Mouse (Mus musculus) spleen, postnatal 14 days (tissue): ENCODE data around the gene Usp12.

ENCODE experiments used
- DNase-seq, 2 experiments: peaks; one replicate each; pipeline ENCODE4 v3.0.0; 2021 to 2022; ENCODE audit warnings: low spot score in 2 of 2

Gene Usp12

DNA sequence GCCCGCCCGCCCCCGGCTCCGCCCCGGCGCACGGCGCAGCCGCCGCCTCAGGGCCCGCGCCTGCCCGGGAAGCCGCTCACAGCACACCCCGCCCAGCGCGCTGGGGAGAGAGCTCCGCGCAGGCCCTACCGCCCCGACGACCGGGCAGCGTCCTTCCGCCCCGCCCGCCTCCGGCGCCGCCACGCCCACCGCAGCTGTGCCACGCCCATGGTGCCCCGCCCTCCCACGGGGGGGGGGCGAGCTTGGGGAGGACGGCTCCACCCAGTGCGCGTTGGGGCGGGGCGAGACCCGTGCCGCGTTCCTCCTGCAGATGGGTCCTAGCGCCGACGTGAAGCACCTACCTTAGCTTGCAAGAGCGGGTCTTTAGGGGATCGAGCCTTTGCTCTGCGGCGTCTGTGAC lies at the start of gene Usp12:
Gene Usp12 (minus strand): TSS at position 154 of the 400 bp plus-strand sequence.
- peak; percentile 98 to 99 for DNase-seq

DNA sequence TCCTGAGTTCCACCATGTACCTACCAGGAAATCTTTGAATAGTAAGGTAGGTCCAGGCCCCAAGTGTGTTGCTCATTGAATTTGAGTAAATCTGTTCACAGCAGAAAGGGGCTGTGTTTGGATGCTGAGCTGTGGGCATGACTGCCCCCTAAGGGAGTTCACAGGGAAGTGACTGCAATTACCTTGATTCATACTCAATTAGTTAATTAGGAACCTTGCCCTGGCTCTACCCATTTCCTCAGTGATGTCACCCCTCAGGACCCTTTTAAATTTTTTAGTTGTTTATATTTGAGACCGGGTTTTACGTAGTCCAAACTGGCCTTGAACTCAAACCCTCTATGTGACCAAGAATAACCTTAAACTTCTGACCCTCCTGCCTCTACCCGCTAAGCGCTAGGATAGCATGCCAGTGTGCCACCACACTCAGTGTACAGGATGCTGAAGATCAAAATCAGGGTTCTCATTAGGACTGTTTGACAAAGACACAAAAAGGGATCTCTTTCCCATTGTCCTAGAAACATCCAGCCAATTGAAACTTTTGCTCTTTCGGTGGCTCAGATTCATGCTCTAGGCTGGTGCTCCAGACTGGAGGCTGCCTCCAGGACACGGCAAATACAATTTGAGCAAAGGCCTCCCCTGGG lies 49.6 kb upstream of the Usp12 start:
- no peak for DNase-seq

DNA sequence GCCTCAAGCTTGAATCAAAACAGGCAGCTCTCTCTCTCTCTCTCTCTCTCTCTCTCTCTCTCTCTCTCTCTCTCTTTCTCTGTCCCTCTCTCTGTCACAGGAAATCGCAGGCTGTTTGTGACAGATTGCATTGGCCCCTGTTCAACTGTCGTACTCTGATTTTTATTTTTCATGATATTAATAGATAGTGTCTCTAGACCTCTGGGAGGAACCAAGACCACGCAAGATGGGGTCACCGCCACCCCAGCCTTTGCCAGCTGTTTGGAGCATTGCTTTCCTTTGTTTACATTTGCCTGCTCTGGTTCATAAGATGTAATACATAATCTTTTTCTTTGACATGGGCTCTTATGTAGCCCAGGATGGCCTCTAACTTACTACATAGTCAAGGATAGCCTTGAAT lies 47.2 kb upstream of the Usp12 start:
- DNase-seq, result no peak

DNA sequence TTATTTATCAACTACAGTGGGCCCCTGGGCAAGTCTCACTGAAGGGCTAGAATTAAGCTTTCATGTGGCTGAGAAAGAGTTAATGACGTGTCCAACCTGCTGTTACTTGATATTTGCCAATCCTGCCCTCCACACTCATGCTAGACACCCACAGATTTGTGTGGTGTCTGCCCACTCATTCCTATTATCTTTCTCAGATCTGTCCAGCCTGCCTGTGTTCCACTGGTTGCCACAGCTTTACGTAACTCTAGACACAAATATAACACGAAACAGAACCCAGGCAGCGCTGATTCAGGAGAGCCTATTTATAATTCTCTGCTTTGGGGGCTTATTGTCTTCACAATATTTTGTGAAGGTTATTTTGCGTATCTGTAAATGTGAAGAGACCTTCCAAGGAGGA lies 46.5 kb upstream of the Usp12 start:
- no peak for DNase-seq

DNA sequence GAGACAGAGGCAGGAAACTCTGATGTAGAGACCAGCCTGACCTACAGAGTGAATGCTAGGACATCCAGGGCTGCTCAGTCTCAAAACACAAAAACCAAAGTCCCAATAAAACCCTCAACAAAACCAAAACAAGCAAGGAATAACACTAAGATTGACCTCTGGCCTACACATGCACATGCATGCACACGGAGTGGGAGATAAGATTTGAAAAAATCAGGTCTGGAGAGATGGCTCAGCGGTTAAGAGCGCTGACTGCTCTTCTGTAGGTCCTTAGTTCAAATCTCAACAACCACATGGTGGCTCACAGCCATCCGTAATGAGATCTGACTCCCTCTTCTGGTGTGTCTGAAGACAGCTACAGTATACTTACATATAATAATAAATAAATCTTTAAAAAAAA lies 45.6 kb upstream of the Usp12 start:
- DNase-seq, result no peak

DNA sequence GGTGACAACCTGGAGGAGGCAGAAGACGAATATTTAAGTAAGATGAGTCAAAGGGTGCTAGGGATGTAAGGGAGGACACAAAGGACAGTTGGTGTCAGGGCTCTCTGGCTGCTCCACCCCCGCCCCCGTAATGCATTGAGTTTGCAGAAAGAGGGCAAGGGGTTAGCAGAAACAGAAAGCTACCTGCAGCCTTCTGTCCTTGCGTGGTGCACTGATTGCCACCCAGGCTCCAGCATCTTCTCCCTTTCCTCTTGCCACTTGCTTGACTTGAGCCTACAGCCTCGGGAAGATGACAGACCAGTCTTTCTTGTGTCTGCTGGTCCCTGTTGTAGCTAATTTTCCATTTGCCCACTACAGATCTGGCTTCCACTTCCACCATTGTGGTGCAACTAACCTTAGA lies 45.0 kb upstream of the Usp12 start:
- DNase-seq, result no peak

DNA sequence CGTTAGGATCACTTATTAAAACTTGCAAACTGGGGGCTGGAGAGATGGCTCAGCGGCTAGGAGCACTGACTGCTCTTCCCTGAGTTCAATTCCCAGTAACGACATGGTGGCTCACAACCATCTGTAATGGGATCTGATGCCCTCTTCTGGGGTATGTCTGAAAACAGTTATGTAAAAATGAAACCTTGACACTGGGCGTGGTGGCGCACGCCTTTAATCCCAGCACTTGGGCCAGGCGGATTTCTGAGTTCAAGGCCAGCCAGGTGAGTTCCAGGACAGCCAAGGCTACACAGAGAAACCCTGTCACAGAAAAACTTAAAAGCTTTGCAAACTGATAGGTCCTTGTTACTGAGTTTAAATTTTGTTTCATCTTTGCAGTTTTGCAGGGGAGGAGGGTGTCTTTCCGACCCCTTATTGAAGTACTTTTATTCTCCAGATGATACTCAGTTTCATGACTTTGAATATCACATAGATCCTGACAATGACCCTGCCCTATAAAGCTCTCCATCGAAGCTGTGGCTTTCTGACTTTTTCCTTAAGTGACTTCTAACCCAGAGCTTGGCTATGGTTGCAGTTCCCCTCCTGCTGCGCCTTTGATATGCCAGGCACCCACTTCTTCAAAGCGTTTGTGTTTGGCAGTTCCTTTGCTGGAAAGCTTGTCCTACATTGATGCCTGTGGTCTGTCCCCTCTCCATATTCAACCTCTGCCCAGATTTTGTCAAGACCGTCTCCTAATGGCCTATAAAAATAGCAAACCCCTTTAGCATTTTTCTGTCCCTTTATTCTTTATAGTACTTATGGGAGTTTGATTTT lies 44.2 kb upstream of the Usp12 start:
- no peak for DNase-seq

DNA sequence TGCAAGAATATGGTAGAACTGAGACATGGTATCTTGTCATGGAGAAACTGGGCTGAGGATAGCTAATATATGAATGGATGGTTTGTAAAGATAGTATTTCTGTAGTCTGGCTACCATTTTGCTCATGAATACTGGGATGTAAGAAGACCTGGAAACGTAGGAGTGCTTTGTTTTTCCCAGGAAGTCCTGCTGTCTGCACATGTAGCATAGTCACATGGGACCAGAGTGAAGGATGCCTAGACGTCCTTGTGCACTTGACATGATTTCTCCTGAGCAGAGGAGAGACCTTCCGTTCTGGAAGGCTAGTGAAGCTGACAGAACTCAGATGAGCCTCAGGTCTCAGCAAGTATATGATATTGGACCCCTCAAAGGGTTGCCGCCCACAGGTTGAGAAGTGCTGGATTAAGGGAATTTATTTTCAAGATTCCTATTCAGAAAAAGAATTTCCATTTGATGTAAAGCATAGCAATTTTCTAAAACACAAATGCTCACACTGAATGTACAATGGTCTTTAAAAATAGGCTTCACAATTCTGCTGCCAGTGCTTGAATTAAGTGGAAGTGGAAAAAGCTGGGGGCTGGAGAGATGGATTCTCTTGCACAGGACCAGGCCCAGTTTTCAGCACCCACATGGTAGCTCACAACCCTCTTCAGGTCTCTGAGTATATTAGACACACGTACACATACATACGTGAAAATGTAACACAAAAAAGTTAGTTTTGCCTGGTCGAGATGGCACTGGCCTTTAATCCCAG lies 43.3 kb upstream of the Usp12 start:
- DNase-seq, result no peak

DNA sequence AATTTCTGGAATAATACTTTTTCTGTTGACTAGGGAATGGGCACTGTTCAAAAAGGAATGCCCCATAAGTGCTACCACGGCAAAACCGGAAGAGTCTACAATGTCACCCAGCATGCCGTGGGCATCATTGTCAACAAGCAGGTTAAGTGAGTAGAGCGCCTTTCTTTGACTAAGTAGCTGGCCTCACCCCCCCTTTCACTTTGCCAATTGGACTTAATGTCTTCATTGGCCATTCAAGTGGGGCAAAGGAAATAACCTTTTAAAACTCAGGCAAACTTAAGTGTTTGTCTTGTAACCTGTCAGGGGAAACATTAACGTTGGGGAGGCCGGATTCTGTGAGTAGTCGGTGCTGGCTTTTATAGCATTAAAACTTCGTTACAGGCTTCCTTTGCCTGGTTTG lies 40.2 kb upstream of the Usp12 start:
- DNase-seq, result no peak

DNA sequence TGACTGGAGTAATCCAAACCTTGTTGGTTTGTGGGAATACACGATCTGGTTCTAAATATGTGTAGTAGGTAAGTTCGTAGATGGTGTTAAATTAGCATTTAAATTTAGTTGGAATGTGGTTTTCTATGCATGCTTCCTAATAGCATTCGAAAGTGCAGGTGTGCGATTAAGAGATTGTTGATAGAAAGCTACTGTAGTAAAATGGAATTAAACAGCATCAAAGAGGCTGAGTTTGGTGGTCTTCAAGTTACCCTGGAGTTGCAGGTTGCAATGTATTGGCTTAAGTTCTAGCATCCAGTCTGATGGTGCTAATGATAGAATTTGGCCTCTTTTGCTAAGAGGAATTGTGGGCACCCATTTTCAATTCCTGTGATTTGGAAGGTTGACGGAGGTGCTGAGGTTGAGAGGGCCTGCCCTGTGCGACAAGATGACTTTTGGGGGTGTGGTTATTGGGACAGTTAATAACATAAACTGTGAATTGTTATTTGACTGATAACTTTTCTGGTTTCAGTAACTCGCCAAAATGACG lies 38.9 kb upstream of the Usp12 start:
- DNase-seq, result no peak

DNA sequence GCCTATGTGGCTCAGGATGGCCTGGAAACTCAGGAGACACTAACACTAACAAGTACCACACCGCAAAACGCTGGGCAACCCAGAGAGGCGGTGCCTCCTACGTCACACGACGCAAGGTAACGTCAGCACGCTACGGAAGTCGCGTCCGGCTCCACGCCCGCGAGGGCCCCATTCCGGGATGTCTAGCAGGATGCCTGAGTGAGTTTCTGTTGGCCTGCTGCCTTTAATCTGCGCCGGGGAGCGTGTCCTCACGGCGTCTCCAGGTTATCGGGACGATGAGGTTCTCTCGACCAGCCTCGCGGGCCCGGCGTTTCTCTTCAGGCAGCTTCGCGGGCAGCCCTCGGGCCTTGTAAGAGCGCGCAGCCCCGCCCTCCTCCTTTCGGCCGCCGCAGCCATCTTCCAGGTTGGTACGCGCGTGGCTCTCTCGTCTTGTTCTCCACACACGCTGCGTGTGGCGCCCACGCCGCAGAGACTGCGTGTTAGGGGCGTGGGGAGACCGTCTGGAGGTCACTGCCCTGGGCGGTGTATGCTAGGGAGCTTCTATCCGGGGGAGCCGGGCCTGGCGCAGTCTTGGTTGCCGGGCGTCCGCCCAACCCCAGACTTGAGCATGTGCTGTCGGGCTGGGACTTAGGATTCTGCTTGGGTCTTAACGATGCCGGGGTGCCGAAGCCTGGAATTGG lies 38.1 kb upstream of the Usp12 start, which contains the start of gene Rpl21:
Gene Rpl21 (plus strand): TSS at position 122 of the 680 bp plus-strand sequence.
- DNase-seq, result peak; percentile 82 to 89

DNA sequence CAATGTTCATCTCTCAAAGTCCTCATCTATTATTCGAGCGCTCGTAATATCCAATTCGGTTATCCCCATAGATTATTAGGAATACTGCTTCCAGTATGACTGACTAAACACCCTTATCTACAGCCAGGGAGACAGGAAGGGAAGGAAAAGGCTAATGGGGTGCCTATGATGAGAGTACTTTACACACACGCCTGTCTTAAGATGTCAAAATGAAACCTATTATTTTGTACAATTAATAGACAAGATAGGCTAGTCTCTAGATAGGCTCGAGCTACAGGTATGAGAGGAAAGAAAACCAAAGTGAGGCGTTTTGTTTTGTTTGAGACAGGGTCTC lies 37.6 kb upstream of the Usp12 start:
- no peak for DNase-seq

DNA sequence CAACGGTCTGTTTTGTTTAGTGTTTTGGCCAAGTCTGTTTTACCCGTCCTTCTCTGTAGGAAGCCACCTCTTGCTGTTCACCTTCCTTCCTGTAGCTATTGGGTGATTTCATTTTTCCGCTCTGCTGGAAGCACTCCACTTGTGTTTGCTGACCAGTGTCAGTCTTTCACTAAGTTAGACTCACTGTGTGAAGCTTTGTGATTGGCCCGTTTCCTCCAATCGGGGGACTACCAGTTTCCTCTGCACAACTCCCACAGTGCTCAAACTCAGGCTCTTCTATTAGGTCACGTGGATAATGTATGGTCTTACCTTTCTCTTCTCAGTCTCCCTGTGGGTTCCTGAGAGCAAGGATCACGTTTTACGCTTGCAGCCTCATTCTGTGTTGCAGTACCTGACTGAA lies 34.7 kb upstream of the Usp12 start:
- no peak for DNase-seq

DNA sequence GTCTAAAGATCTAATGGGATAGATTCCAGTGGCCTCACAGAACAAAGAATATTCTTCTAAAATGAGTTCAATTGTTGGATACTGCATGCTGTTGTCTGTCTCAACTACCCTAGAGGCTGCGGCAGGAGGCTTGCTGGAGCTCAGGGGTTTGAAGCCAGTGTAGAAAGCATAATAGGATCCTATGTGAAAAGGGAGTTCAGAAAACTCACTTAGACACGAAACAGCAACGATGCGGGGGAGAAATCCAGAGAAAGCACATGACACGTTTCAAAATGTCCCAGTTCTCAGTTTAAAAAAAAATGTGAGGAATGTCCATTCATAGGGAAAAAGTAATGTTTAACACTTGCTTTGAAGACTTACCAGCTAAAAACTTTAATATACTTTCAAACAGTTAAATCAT lies 28.2 kb upstream of the Usp12 start:
- no peak for DNase-seq

DNA sequence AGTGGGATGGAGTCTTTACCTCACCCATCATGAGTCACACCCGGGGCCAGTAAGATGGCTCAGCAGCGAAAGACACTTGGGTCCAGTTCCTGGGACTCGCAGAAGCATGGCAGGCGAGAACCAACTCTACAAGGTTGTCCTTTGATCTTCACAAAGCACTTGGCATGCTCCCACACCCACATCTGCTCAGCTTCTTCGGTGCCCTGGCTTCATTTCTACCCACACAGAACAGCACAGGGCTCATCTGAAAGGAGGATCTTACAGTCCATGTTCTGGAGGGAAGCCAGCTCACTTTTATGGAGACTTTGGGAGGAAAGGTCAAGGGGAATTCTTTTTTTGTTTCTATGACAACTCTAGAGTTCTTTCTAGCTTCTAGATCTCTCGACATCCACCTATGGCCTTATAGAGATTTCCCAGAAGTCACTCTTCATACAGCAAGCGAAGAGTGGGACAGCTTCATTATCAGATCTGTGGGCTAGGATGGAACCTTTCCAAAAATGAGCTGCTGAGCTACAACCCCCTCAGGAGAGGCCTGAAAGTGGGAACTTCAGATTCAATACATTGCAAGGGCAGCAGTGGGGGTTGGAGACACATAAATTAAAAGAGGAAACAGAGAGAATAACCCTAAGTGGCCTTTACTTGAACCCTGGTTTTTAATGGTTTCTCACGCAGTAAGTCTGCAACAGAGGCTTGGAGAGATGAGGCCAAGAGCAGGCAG lies 24.3 kb upstream of the Usp12 start:
- DNase-seq, result no peak

DNA sequence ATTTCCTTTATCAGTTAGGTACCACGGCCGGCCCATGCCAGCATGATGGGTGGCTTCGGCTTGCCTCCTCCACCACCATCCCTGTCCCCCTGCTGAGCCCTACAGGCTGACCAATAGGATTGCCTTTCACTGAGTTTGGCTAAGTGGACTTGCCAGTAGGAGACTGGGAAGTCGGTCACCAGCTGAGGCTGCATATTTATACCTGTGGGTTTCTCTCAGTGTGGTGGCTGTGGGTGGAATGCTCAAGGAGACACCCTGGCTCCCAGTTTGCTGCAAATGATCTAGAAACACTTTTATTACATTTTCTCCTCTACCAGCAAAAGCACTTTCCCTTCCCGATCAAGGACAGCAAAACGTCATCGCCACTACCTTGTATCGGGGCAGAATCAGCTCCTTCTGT lies 22.8 kb upstream of the Usp12 start:
- DNase-seq, result no peak

DNA sequence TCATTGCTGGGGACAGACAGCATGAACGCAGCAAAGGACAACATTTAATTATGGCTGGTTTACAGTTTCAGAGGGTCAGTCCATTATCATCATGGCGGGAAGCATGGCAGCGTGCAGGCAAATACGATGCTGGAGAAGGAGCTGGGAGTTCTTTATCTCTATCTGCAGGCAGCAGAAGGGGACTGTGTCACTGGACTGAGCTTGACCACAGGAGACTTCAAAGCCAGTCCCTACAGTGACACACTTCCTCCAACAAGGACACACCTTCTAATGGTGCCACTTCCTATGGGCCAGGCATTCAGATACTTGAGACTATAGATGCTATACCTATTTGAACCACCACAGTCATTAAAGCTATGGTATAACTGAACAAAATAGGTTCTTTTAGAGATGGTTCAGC lies 20.6 kb upstream of the Usp12 start:
- no peak for DNase-seq

DNA sequence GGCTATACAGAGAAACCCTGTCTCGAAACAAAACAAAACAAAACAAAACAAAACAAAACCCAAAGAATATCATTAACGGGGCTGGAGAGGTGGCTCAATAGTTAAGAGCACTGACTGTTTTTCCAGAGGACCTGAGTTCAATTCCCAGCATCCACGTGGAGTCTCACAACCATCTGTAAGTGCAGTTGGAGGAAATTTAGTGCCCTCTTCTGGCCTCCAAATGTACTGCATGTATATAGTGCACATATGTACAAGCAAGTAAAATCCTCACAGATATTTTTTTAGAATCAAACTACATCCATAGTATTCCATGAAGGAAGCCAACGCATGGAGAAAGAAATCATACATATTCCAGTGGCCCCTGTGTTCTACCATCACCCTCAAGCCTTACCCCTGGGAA lies 18.6 kb upstream of the Usp12 start:
- no peak for DNase-seq

DNA sequence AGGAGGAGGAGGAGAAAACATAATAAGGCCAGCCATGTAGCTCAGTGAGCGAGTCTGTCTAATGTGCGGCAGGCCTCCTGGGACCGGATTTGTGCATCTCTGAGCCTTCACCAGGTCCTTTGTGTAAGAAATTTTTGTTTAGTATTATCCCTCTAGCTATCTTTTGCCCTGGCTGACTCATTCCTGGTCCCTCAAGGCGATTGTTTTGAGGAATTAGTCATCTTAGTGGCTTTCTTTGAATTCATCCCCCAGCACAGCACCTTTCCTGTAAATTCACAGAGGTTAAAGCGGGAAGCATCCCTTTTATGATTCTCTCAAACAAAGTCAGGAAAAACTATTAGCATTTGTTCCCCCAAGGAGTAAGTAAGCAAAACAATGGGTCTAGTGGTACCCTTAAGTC lies 18.1 kb upstream of the Usp12 start:
- DNase-seq, result no peak

DNA sequence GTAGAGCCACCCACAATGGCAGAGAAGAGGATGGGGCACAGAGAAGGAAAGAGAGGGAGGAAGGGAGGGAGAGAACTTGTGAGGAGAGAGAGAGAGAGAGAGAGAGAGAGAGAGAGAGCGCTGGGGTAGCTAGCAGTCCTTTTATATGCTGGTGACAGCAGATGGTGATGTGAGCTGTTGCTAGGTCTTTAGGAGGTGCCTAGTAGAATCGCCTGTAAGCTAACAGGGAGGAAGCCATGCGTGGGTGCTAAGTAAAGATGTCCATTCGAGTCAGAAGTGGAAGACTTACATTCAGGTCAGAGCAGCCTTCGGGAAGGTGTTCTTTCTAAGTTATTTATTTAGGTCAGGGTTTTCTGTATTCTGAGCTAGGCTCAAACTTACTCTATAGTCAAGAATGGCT lies 15.1 kb upstream of the Usp12 start:
- no peak for DNase-seq

DNA sequence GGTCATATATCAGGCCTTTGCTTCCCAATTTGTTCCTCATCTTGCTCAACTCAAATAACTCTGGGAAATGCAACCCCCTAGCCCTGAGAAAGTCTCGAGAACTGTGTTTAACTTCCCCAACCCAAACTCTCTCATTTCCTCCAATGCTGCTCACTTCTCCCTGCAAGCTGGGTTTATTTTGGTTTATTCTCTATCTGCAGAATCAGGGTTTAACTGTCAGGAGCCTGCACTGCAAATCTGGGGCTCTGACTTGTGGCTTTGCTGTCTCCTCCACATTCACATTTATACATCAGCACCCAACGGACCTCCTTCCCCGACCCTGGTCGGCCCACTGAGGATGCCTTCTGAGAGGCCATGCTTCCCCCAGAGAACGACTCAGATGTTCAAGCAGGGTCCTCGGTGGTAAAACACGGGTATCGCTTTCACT lies 11.2 kb upstream of the Usp12 start:
- no peak for DNase-seq
